Mouse (Mus musculus): ENCODE results near the gene Gm49345. TPM values are rescaled to one million over a fixed set of nuclear protein-coding genes. Genes with fewer than 3 reads are reported as not detected.
A peak's percentile ranks its signal among the peaks of the same experiment; 100 is the strongest.

Gm49345 gene
- total and polyA plus RNA-seq, 3 experiments, result 1.2 TPM; not detected in 2

GRCm38 (mm10) chr13:67674902-67675301 is 37.3 kb upstream of the Gm49345 start:
- no peak for TF ChIP-seq USF1 (IDR thresholded peaks at IDR 0.05; ENCODE audit: low read depth, low read length)
- TF ChIP-seq BHLHE40 (IDR thresholded peaks at IDR 0.05; ENCODE audit: low read depth, low read length), result no peak
- no peak for TF ChIP-seq ELF1 (IDR thresholded peaks at IDR 0.05; ENCODE audit: low read depth, low read length)
- no peak for TF ChIP-seq POLR2AphosphoS2 (IDR thresholded peaks at IDR 0.05; ENCODE audit: low read depth, low read length)
- TF ChIP-seq JUND (conservative IDR thresholded peaks at IDR 0.05; ENCODE audit: low read depth, low read length), result no peak
- TF ChIP-seq HCFC1 (IDR thresholded peaks at IDR 0.05; ENCODE audit: low read depth, low read length), result no peak
- no peak for TF ChIP-seq JUN (IDR thresholded peaks at IDR 0.05; ENCODE audit: insufficient read depth, low read depth, low read length)
- no peak for TF ChIP-seq MEF2A (IDR thresholded peaks at IDR 0.05; ENCODE audit: borderline replicate concordance, low read depth, low read length)
- TF ChIP-seq SIN3A (IDR thresholded peaks at IDR 0.05; ENCODE audit: low read length), result no peak
- no peak for TF ChIP-seq IRF4 (IDR thresholded peaks at IDR 0.05; ENCODE audit: low read depth, low read length)
- no peak overlapping the region for H3K4me2 ChIP-seq (ENCODE audit: insufficient read depth, low read depth, poor library complexity, severe bottlenecking)
- no peak overlapping the region for H3K27ac ChIP-seq (ENCODE audit: insufficient read depth, low read depth)
- no peaks in the 10 kb centered on the region for H3K27me3 ChIP-seq (replicated peaks)
- peak; percentile 13 for DNase-seq (ENCODE audit: extremely low read depth)
- no peaks in the 10 kb centered on the region for H3K9me3 ChIP-seq (replicated peaks; ENCODE audit: low read length)
- H3K79me2 ChIP-seq (replicated peaks; ENCODE audit: control insufficient read depth, extremely low read depth, insufficient read depth, poor library complexity, severe bottlenecking), result no peaks in the 10 kb centered on the region
- no peak overlapping the region for H3K4me3 ChIP-seq (replicated peaks in 1 of 3; ENCODE audit: low read depth in 2 of 3, low read length in 2 of 3, poor library complexity in 1 of 3)
- in situ Hi-C loops (cut with MboI; ENCODE audit: low pct_ligation_motif_present, low pct_unique_long_range_greater_than_20kb, low sequenced_read_pairs) (no loop called here), dilution Hi-C loops (cut with MboI; ENCODE audit: extremely low pct_ligation_motif_present, extremely low pct_unique_long_range_greater_than_20kb, low sequenced_read_pairs) (no loop called here)
- peaks cover 0 to 2% of the 10 kb centered on the region in 2 experiments for H3K36me3 ChIP-seq (replicated peaks in 1 of 2; ENCODE audit: control insufficient read depth in 1 of 2, insufficient read depth in 1 of 2, low read length in 1 of 2)
- H3K4me1 ChIP-seq (ENCODE audit: control insufficient read depth in 1 of 2, insufficient read depth in 2 of 2), result peaks cover 0 to 8% of the 10 kb centered on the region in 2 experiments; a peak in 2 of 4 replicates
- no peak overlapping the region for H3K9ac ChIP-seq (ENCODE audit: insufficient read depth, low read depth)

- Histone ChIP-seq H3K79me2 (replicated peaks; ENCODE audit: control insufficient read depth, extremely low read depth, insufficient read depth, poor library complexity, severe bottlenecking) (no peaks in the 10 kb centered on the region), H3K9ac (ENCODE audit: insufficient read depth, low read depth) (no peak overlapping the region), H3K4me1 (ENCODE audit: control insufficient read depth in 1 of 2, insufficient read depth in 2 of 2) (peaks cover 0 to 10% of the 10 kb centered on the region in 2 experiments; a peak in 2 of 4 replicates), H3K9me3 (replicated peaks; ENCODE audit: low read length) (no peaks in the 10 kb centered on the region), H3K27me3 (replicated peaks) (no peaks in the 10 kb centered on the region), H3K36me3 (replicated peaks in 1 of 2; ENCODE audit: control insufficient read depth in 1 of 2, insufficient read depth in 1 of 2, low read length in 1 of 2) (no peaks in the 10 kb centered on the region), H3K27ac (ENCODE audit: insufficient read depth, low read depth) (no peak overlapping the region), H3K4me2 (ENCODE audit: insufficient read depth, low read depth, poor library complexity, severe bottlenecking) (no peak overlapping the region), H3K4me3 (replicated peaks in 1 of 3; ENCODE audit: low read depth in 2 of 3, low read length in 2 of 3, poor library complexity in 1 of 3) (no peak overlapping the region)
- dilution Hi-C loops (cut with MboI; ENCODE audit: extremely low pct_ligation_motif_present, extremely low pct_unique_long_range_greater_than_20kb, low sequenced_read_pairs) (no loop called here), in situ Hi-C loops (cut with MboI; ENCODE audit: low pct_ligation_motif_present, low pct_unique_long_range_greater_than_20kb, low sequenced_read_pairs) (no loop called here)
- DNase-seq (ENCODE audit: extremely low read depth), result no peak
- TF ChIP-seq MAX (IDR thresholded peaks at IDR 0.05; ENCODE audit: low read length) (no peak), EP300 (IDR thresholded peaks at IDR 0.05; ENCODE audit: low read length) (no peak), CHD2 (IDR thresholded peaks at IDR 0.05; ENCODE audit: low read length) (no peak), JUND (conservative IDR thresholded peaks at IDR 0.05; ENCODE audit: low read depth, low read length) (no peak), ZKSCAN1 (IDR thresholded peaks at IDR 0.05; ENCODE audit: borderline replicate concordance, low read depth, low read length) (no peak), JUN (IDR thresholded peaks at IDR 0.05; ENCODE audit: insufficient read depth, low read depth, low read length) (no peak), MEF2A (IDR thresholded peaks at IDR 0.05; ENCODE audit: borderline replicate concordance, low read depth, low read length) (no peak), TCF12 (IDR thresholded peaks at IDR 0.05; ENCODE audit: low read depth, low read length) (no peak), HCFC1 (IDR thresholded peaks at IDR 0.05; ENCODE audit: low read depth, low read length) (no peak), BHLHE40 (IDR thresholded peaks at IDR 0.05; ENCODE audit: low read depth, low read length) (no peak), ZNF384 (IDR thresholded peaks at IDR 0.05; ENCODE audit: low read depth, low read length) (no peak), KAT2A (IDR thresholded peaks at IDR 0.05; ENCODE audit: insufficient replicate concordance, low read length) (no peak)
Observed at GRCm38 (mm10) chr13:67652496-67652895, 14.9 kb upstream of the Gm49345 start.
